Mouse (Mus musculus): Measurements from ENCODE around the gene Fank1.

The Fank1 gene

GRCm38 (mm10) chr7:133889986-133890385 is 113.3 kb downstream of the Fank1 start:
- in situ Hi-C loops (cut with MboI, MseI): no loop called here

GRCm38 (mm10) chr7:133891298-133891697 is 114.6 kb downstream of the Fank1 start:
- in situ Hi-C loops (cut with MboI, MseI): no loop called here

GRCm38 (mm10) chr7:133891796-133892195 is 115.1 kb downstream of the Fank1 start:
- in situ Hi-C loops (cut with MboI, MseI): no loop called here

- in situ Hi-C loops (cut with MboI, MseI): no loop called here
Measured at GRCm38 (mm10) chr7:133899391-133899790, 122.7 kb downstream of the Fank1 start.

- in situ Hi-C loops (cut with MboI, MseI): no loop called here
Measured at GRCm38 (mm10) chr7:133908966-133909365, 132.3 kb downstream of the Fank1 start.

- in situ Hi-C loops (cut with MboI, MseI): no loop called here
Measured at GRCm38 (mm10) chr7:133909833-133910375, 133.2 kb downstream of the Fank1 start.

GRCm38 (mm10) chr7:133911881-133912280 is 135.2 kb downstream of the Fank1 start:
- in situ Hi-C loops (cut with MboI, MseI): no loop called here

- in situ Hi-C loops (cut with MboI, MseI): no loop called here
Measured at GRCm38 (mm10) chr7:133916230-133916629, 139.6 kb downstream of the Fank1 start.

GRCm38 (mm10) chr7:133919306-133919705 is 142.6 kb downstream of the Fank1 start:
- in situ Hi-C loops (cut with MboI, MseI): no loop called here

GRCm38 (mm10) chr7:133919918-133920317 is 143.3 kb downstream of the Fank1 start:
- in situ Hi-C loops (cut with MboI, MseI): no loop called here

- in situ Hi-C loops (cut with MboI, MseI): no loop called here
Measured at GRCm38 (mm10) chr7:133920724-133921123, 144.1 kb downstream of the Fank1 start.

GRCm38 (mm10) chr7:133921291-133921690 is 144.6 kb downstream of the Fank1 start:
- in situ Hi-C loops (cut with MboI, MseI): no loop called here

- in situ Hi-C loops (cut with MboI, MseI): no loop called here
Measured at GRCm38 (mm10) chr7:133923994-133924393, 147.3 kb downstream of the Fank1 start.

GRCm38 (mm10) chr7:133925771-133926170 is 149.1 kb downstream of the Fank1 start:
- in situ Hi-C loops (cut with MboI, MseI): no loop called here

GRCm38 (mm10) chr7:133928981-133929380 is 152.3 kb downstream of the Fank1 start:
- in situ Hi-C loops (cut with MboI, MseI): no loop called here

Data from regulatory T cell (primary cell).